Mouse (Mus musculus): ENCODE results near the gene Ttyh1. TPM values are rescaled to one million over a fixed set of nuclear protein-coding genes. Genes with fewer than 3 reads are reported as not detected.
A peak's percentile ranks its signal among the peaks of the same experiment; 100 is the strongest.
"Not testable (repeated sequence)": the region's sequence is repeated elsewhere in the genome, so short reads cannot be mapped to it uniquely, and the experiment has no call there.

The Ttyh1 gene
- polyA plus RNA-seq, 1 experiment from 2014 or later: 97.4 TPM

- H3K4me3 ChIP-seq (replicated peaks; ENCODE audit: low read length): peak overlapping the region; percentile 74
- peaks cover 11% of the 10 kb centered on the region for H3K27me3 ChIP-seq (replicated peaks; ENCODE audit: control insufficient read depth, insufficient read depth, low read length)
- peak overlapping the region; percentile 5; the same call in 1 of the 2 replicates for H3K9ac ChIP-seq (replicated peaks; ENCODE audit: low read depth, low read length)
- ATAC-seq: peak; percentile 16; the same call in 1 of the 2 replicates
- H3K27ac ChIP-seq (ENCODE audit: low read length): no peak overlapping the region
- no peaks in the 10 kb centered on the region for H3K9me3 ChIP-seq (ENCODE audit: control insufficient read depth, low read length)
- H3K4me1 ChIP-seq (replicated peaks; ENCODE audit: control insufficient read depth, insufficient read depth, low read length): peaks cover 22% of the 10 kb centered on the region
- H3K4me2 ChIP-seq (ENCODE audit: low read length): peak overlapping the region; percentile 75
- 4% methylated on average over 14 of the region's 14 CpGs for WGBS
- H3K36me3 ChIP-seq (ENCODE audit: control insufficient read depth, insufficient read depth): peaks cover 10% of the 10 kb centered on the region
These were observed 31.6 kb downstream of the Ttyh1 start for GRCm38 (mm10) chr7:4150811-4151221.

- WGBS: 13% methylated on average over 22 of the region's 22 CpGs
- Histone ChIP-seq H3K4me1 (replicated peaks; ENCODE audit: control insufficient read depth, insufficient read depth, low read length) (peaks cover 22% of the 10 kb centered on the region), H3K9me3 (ENCODE audit: control insufficient read depth, low read length) (no peaks in the 10 kb centered on the region), H3K4me2 (ENCODE audit: low read length) (peak overlapping the region; percentile 75), H3K27me3 (replicated peaks; ENCODE audit: control insufficient read depth, insufficient read depth, low read length) (peaks cover 11% of the 10 kb centered on the region), H3K9ac (replicated peaks; ENCODE audit: low read depth, low read length) (no peak overlapping the region), H3K36me3 (ENCODE audit: control insufficient read depth, insufficient read depth) (peaks cover 6% of the 10 kb centered on the region; the same call in 1 of the 2 replicates), H3K27ac (ENCODE audit: low read length) (no peak overlapping the region), H3K4me3 (replicated peaks; ENCODE audit: low read length) (peak overlapping the region; percentile 74)
- ATAC-seq: no peak
These were observed 32.0 kb downstream of the Ttyh1 start for GRCm38 (mm10) chr7:4151241-4151640.

DNA sequence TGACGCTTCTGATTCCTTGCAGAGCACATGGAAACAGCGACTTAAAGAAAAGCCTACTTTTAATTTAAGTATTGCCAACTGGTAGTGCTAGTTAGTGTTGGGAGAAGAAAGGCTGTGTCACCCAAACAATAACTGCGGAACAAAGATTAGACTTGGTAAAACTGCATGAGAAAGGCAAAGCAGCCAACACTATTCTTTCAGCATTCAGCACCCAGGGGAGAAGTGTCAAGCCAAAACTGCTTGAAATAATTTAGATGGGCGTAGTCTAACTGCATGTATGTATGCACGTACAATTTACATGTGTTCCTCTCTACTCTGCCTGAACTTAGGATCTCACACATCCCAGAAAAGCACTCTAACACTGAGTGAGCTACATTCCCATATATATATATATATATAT lies 35.1 kb downstream of the Ttyh1 start:
- no peak overlapping the region for H3K9ac ChIP-seq (replicated peaks; ENCODE audit: low read depth, low read length)
- no peak overlapping the region for H3K4me3 ChIP-seq (replicated peaks; ENCODE audit: low read length)
- H3K27ac ChIP-seq (ENCODE audit: low read length): no peak overlapping the region
- no peaks in the 10 kb centered on the region for H3K9me3 ChIP-seq (ENCODE audit: control insufficient read depth, low read length)
- H3K36me3 ChIP-seq (ENCODE audit: control insufficient read depth, insufficient read depth): no peaks in the 10 kb centered on the region
- 75% methylated on average over 5 of the region's 5 CpGs for WGBS
- no peak for ATAC-seq
- H3K4me1 ChIP-seq (replicated peaks; ENCODE audit: control insufficient read depth, insufficient read depth, low read length): peaks cover 12% of the 10 kb centered on the region
- peaks cover 11% of the 10 kb centered on the region for H3K27me3 ChIP-seq (replicated peaks; ENCODE audit: control insufficient read depth, insufficient read depth, low read length)
- no peak overlapping the region for H3K4me2 ChIP-seq (ENCODE audit: low read length)

- Histone ChIP-seq H3K27me3 (replicated peaks; ENCODE audit: control insufficient read depth, insufficient read depth, low read length) (peaks cover 11% of the 10 kb centered on the region), H3K36me3 (ENCODE audit: control insufficient read depth, insufficient read depth) (no peaks in the 10 kb centered on the region), H3K9me3 (ENCODE audit: control insufficient read depth, low read length) (no peaks in the 10 kb centered on the region), H3K27ac (ENCODE audit: low read length) (no peak overlapping the region), H3K4me3 (replicated peaks; ENCODE audit: low read length) (no peak overlapping the region), H3K4me2 (ENCODE audit: low read length) (no peak overlapping the region), H3K4me1 (replicated peaks; ENCODE audit: control insufficient read depth, insufficient read depth, low read length) (peaks cover 12% of the 10 kb centered on the region), H3K9ac (replicated peaks; ENCODE audit: low read depth, low read length) (no peak overlapping the region)
- WGBS: 36% methylated on average over 4 of the region's 4 CpGs
- ATAC-seq: no peak
These were observed 35.8 kb downstream of the Ttyh1 start for GRCm38 (mm10) chr7:4154976-4155375.

- H3K9me3 ChIP-seq (ENCODE audit: control insufficient read depth, low read length); H3K4me2 ChIP-seq (ENCODE audit: low read length); H3K9ac ChIP-seq (replicated peaks; ENCODE audit: low read depth, low read length); H3K27ac ChIP-seq (ENCODE audit: low read length); H3K27me3 ChIP-seq (replicated peaks; ENCODE audit: control insufficient read depth, insufficient read depth, low read length); H3K4me3 ChIP-seq (replicated peaks; ENCODE audit: low read length); ATAC-seq; H3K4me1 ChIP-seq (replicated peaks; ENCODE audit: control insufficient read depth, insufficient read depth, low read length); H3K36me3 ChIP-seq (ENCODE audit: control insufficient read depth, insufficient read depth): not testable (repeated sequence)
- 97% methylated on average over 4 of the region's 4 CpGs for WGBS
These were observed 42.4 kb downstream of the Ttyh1 start for GRCm38 (mm10) chr7:4161596-4161995.

- 3% methylated on average over 11 of the region's 11 CpGs for WGBS
- Histone ChIP-seq H3K4me1 (replicated peaks; ENCODE audit: control insufficient read depth, insufficient read depth, low read length) (peaks cover 4% of the 10 kb centered on the region; the same call in 1 of the 2 replicates), H3K27ac (ENCODE audit: low read length) (no peak overlapping the region), H3K9ac (replicated peaks; ENCODE audit: low read depth, low read length) (peak overlapping the region; percentile 29), H3K36me3 (ENCODE audit: control insufficient read depth, insufficient read depth) (no peaks in the 10 kb centered on the region), H3K9me3 (ENCODE audit: control insufficient read depth, low read length) (no peaks in the 10 kb centered on the region), H3K4me3 (replicated peaks; ENCODE audit: low read length) (peak overlapping the region; percentile 30), H3K27me3 (replicated peaks; ENCODE audit: control insufficient read depth, insufficient read depth, low read length) (no peaks in the 10 kb centered on the region), H3K4me2 (ENCODE audit: low read length) (peak overlapping the region; percentile 52)
- no peak for ATAC-seq
These were observed 44.4 kb downstream of the Ttyh1 start for GRCm38 (mm10) chr7:4163571-4164072.

GRCm38 (mm10) chr7:4164090-4164910 lies 45.1 kb downstream of the Ttyh1 start, which contains the start of gene Cdc42ep5:
Gene Cdc42ep5 (minus strand): TSS chr7:4164860.
- 1% methylated on average over 19 of the region's 20 CpGs for WGBS

DNA sequence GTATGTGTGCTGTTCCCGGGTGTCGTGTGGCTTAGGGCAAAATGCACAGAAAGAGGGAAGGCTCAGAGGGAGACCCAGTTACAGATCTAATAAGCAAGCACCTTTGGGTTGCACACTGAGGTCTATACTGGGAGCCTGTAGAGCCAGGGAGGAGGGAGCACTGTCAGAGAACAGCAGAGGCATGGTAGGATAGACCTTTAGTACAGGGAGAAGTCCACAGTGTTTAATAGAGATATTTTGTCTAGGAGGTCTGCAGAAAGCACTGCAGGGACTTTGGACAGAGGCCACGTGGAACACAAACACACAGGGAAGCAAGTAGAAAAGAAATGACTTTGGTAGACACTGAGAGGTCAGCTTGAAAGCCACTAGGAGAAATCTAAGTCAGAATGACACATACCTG lies 46.1 kb downstream of the Ttyh1 start:
- Histone ChIP-seq H3K4me3 (replicated peaks; ENCODE audit: low read length) (no peak overlapping the region), H3K27me3 (replicated peaks; ENCODE audit: control insufficient read depth, insufficient read depth, low read length) (no peaks in the 10 kb centered on the region), H3K9me3 (ENCODE audit: control insufficient read depth, low read length) (no peaks in the 10 kb centered on the region), H3K4me2 (ENCODE audit: low read length) (no peak overlapping the region), H3K4me1 (replicated peaks; ENCODE audit: control insufficient read depth, insufficient read depth, low read length) (peaks cover 4% of the 10 kb centered on the region; the same call in 1 of the 2 replicates), H3K36me3 (ENCODE audit: control insufficient read depth, insufficient read depth) (no peaks in the 10 kb centered on the region), H3K27ac (ENCODE audit: low read length) (no peak overlapping the region), H3K9ac (replicated peaks; ENCODE audit: low read depth, low read length) (no peak overlapping the region)
- ATAC-seq: no peak
- WGBS: 27% methylated on average over 3 of the region's 3 CpGs

More at GRCm38 (mm10) chr7:4164090-4164910, 45.1 kb downstream of the Ttyh1 start, which contains the start of gene Cdc42ep5:
- peak within 1 kb of the TSS; percentile 52 for H3K4me2 ChIP-seq (ENCODE audit: low read length)
- H3K4me3 ChIP-seq (replicated peaks; ENCODE audit: low read length): peak within 1 kb of the TSS; percentile 30
- no peaks in the 10 kb centered on the region for H3K9me3 ChIP-seq (ENCODE audit: control insufficient read depth, low read length)
- ATAC-seq: peak; percentile 68; the same call in 1 of the 2 replicates
- peaks cover 4% of the 10 kb centered on the region; the same call in 1 of the 2 replicates for H3K4me1 ChIP-seq (replicated peaks; ENCODE audit: control insufficient read depth, insufficient read depth, low read length)
- no peaks in the 10 kb centered on the region for H3K27me3 ChIP-seq (replicated peaks; ENCODE audit: control insufficient read depth, insufficient read depth, low read length)
- H3K9ac ChIP-seq (replicated peaks; ENCODE audit: low read depth, low read length): peak within 1 kb of the TSS; percentile 29
- H3K27ac ChIP-seq (ENCODE audit: low read length): no peak within 1 kb of the TSS
- no peaks in the 10 kb centered on the region for H3K36me3 ChIP-seq (ENCODE audit: control insufficient read depth, insufficient read depth)

DNA sequence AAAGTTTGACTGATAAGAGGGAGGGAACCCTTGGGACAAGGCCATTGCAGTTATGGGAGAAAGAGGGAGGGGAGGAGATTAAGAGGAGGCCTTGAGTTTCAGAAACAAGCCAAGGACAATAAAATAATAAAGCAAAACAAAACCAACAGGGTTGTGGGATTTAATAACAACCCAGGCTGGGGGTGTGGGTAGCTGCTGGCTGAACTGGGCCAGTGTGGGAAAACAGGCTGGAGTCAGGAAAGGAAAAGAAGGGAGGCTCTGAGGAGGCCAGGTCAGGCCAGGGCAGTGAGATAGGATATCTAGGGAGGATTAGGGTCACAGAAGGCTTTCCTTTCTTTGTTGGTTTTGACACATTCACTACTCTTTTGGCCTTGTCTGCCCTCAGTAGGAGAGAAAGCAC lies 47.9 kb downstream of the Ttyh1 start:
- H3K4me3 ChIP-seq (replicated peaks; ENCODE audit: low read length): no peak overlapping the region
- H3K36me3 ChIP-seq (ENCODE audit: control insufficient read depth, insufficient read depth): no peaks in the 10 kb centered on the region
- H3K27ac ChIP-seq (ENCODE audit: low read length): no peak overlapping the region
- H3K27me3 ChIP-seq (replicated peaks; ENCODE audit: control insufficient read depth, insufficient read depth, low read length): no peaks in the 10 kb centered on the region
- no peak for ATAC-seq
- H3K9ac ChIP-seq (replicated peaks; ENCODE audit: low read depth, low read length): no peak overlapping the region
- peaks cover 4% of the 10 kb centered on the region; the same call in 1 of the 2 replicates for H3K4me1 ChIP-seq (replicated peaks; ENCODE audit: control insufficient read depth, insufficient read depth, low read length)
- no peaks in the 10 kb centered on the region for H3K9me3 ChIP-seq (ENCODE audit: control insufficient read depth, low read length)
- no peak overlapping the region for H3K4me2 ChIP-seq (ENCODE audit: low read length)

All from forebrain, embryonic 16.5 days (tissue).